Mouse (Mus musculus) ES-E14 (cell line): ENCODE results near the gene Ccdc153.

Experiments used
- CHD2 ChIP-seq: IDR thresholded peaks from 2 replicates; pipeline ENCODE4 v1.6.1; 2014; ENCODE audit warnings: mild to moderate bottlenecking, low read depth, low read length, inconsistent platforms
- HCFC1 ChIP-seq: IDR thresholded peaks from 2 replicates; pipeline ENCODE4 v1.6.1; 2012; ENCODE audit warnings: low read length, inconsistent platforms, borderline replicate concordance; ENCODE audit not compliant: insufficient read depth
- MAFK ChIP-seq: IDR thresholded peaks from 2 replicates; pipeline ENCODE4 v1.6.1; 2014; ENCODE audit warnings: mild to moderate bottlenecking, low read depth, low read length, inconsistent platforms; ENCODE audit not compliant: insufficient read depth
- ZC3H11A ChIP-seq: IDR thresholded peaks from 2 replicates; pipeline ENCODE4 v1.6.1; 2012; ENCODE audit warnings: low read depth, mild to moderate bottlenecking, inconsistent platforms, low read length, borderline replicate concordance
- ZNF384 ChIP-seq: IDR thresholded peaks from 2 replicates; pipeline ENCODE4 v1.6.1; 2012; ENCODE audit warnings: low read depth, low read length, inconsistent platforms

DNA sequence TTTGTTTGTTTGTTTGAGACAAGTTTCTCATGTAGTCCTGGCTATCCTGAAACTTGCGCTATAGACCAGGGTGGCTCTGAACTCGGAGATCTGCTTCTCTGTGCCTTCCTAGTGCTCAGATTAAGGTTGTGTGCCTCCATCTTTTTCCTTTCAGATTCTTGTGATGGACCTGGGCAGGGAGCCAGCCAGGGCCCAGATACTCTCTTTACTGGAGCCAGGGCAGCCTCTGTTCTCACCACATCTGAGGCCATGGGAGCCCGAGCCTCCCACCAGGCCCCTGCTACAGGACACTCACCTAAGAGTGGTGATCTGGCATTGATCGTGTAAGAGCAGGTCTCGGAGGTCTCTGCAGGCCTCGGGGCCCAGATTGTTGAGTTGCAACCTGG is 14.7 kb downstream of the Ccdc153 start:
- TF ChIP-seq ZC3H11A (no peak), ZNF384 (no peak), HCFC1 (no peak), CHD2 (no peak), MAFK (no peak)
